Mouse (Mus musculus): ENCODE results near the gene Pou1f1. TPM values are rescaled to one million over a fixed set of nuclear protein-coding genes. Genes with fewer than 3 reads are reported as not detected.

The Pou1f1 gene
- polyA plus RNA-seq, 1 experiment = not detected

- no peak for TF ChIP-seq GATA1 (IDR thresholded peaks at IDR 0.05; ENCODE audit: low read length)
Measured at GRCm38 (mm10) chr16:65559591-65559990, 39.3 kb downstream of the Pou1f1 start.

GRCm38 (mm10) chr16:65560996-65561962 lies 41.0 kb downstream of the Pou1f1 start:
- TF ChIP-seq GATA1 (IDR thresholded peaks at IDR 0.05; ENCODE audit: low read length) = no peak

DNA sequence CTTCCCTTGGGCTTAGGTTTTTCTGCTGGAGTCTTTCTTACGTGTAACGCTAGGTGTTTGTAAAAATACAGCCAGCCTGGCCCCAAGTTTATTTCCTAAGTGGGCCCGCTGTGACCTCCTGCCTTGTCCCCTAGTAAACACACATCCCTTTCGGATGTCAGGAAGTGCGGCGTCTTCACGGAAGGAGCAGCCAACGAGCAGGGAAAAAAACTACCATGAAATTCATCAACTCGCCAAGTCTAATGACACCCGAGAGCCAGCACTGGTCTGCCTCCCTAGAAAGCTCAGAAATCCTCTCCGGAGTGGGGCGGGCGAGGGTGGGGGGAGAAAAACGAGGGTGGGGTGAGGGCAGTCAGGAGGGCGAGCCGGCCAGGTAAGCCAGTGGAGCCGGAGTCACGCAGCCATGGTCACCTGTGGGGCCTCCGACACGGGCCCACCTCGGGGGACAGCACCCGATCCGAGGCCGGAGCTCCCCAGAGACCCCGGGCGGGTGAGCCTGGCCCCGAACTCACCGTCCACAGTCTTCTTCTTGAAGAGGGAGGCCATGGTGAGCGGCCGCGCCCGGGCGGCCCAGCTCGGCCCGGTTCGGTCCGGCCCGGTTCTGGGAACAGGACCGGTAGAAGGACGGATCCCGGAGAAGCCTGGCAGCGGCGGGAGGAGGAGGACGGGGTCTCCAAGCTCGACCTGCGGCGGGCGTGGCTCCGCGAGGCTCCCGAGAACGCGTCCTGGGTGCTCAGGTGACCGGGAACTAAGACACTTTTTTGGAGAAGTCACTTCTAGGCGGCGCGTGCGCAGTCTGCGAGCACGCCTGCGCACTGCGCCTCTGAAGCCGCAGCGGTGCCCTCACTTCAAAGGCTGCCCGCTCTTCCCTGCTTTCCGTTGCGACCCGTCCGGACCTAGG lies 41.9 kb downstream of the Pou1f1 start, which contains the start of gene Chmp2b:
Gene Chmp2b (minus strand): TSS at position 764 of the 901 bp plus-strand sequence.
- TF ChIP-seq GATA1 (IDR thresholded peaks at IDR 0.05; ENCODE audit: low read length) = no peak

DNA sequence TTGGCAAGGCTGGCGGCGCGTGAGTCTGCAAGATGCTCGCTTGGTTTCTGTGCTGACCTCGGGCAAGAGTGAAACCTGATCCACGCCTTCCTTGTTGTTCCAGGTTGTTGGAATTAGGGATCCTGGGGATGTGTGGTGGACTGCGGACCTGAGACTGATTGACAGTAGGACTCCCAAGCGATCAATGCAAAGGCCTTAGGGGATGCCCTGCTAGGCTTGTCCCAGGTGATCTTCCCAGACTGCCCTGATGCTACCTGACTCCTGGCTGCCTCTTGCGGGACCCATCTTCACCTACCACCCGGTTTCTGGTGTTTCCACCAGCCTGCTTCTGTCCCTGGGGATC lies 42.5 kb downstream of the Pou1f1 start:
- TF ChIP-seq GATA1 (IDR thresholded peaks at IDR 0.05; ENCODE audit: low read length) = no peak

- TF ChIP-seq GATA1 (IDR thresholded peaks at IDR 0.05; ENCODE audit: low read length) = no peak
Measured at GRCm38 (mm10) chr16:65564306-65564705, 44.0 kb downstream of the Pou1f1 start.

DNA sequence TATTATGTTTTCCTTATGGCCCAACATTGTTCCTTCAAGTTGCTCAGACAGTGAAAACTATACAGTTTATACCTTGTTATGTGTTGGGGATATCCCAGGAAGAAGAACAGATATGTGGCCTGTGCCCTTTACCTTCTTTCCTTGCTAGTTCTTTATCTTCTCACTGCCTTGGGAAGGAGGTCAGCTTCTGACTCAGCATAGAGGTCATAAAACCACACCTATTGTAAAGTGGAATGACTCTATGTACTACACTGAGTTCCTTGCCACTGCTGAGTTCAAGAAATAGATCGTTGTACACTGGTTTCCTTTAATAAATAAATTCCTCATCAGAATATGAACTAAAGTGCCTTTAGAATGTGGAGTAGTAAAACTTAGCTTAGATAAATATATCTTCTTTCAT lies 44.6 kb downstream of the Pou1f1 start:
- TF ChIP-seq GATA1 (IDR thresholded peaks at IDR 0.05; ENCODE audit: low read length) = no peak

GRCm38 (mm10) chr16:65568853-65569252 lies 48.5 kb downstream of the Pou1f1 start:
- no peak for TF ChIP-seq GATA1 (IDR thresholded peaks at IDR 0.05; ENCODE audit: low read length)

DNA sequence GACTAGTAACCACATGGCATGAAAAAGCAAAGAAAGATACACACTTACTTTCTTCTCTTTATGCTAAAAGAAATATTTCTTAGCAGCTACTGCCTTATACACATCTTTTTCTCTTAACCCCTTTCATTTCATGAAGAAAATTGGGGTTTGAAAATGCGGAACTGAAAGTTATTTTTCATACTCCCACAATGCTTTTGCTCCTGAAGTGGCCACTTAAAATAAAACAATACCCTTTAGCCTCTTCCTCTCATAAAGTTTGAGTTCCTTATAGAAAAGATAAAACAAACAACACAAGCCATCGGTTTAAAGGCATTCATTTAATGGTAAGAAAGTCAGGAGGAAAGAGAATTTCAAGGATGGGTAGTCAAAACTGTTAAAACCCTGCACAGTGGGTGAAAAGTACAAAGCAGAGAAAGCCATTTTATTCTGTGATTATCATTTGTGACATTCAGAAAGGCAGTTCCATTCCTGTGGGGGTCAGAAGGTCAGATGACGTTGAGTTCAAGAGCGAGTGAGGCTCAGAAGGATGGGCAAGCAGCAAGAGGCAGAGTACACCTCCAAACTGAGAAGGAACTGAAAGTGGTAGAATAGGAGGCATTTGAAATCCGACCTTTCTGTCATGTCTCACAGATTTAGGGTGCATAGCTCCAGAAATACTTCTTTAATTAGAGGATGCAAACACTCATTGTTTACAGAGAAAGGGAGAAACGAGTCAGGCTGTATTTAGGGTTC lies 57.2 kb downstream of the Pou1f1 start:
- no peak for TF ChIP-seq GATA1 (IDR thresholded peaks at IDR 0.05; ENCODE audit: low read length)

Other genes starting within 250 kb of the Pou1f1 start
- gene Chmp2b, start 42.2 kb downstream of the Pou1f1 start, polyA plus RNA-seq (2012) = 18.9 and 30.1 TPM in 2 replicates

All from G1E-ER4 (cell line).